Mouse (Mus musculus) liver, embryonic 14.5 days (tissue): ENCODE data around the gene Tut1. TPM values are rescaled to one million over a fixed set of nuclear protein-coding genes. Genes with fewer than 3 reads are reported as not detected.

ENCODE experiments used
- ATAC-seq: fragments of 200-750 bp; cut with Nextera tagmentation; 2 replicates; pipeline ENCODE4 v1.8.0; 2017; ENCODE audit warnings: moderate number of reproducible peaks, mild to moderate bottlenecking, moderate library complexity; ENCODE audit not compliant: insufficient read depth
- DNase-seq, 3 experiments: peaks; one replicate each; pipeline ENCODE4 v3.0.0-alpha.2; 2012 to 2013; ENCODE audit warnings: low read depth in 3 of 3, low spot score in 3 of 3
- H3K27ac ChIP-seq: fragments of 300-500 bp; sonication (generic); 2 replicates; pipeline ENCODE4 v1.5.1; 2014; ENCODE audit warnings: moderate library complexity, mild to moderate bottlenecking, control low read depth, inconsistent platforms
- H3K27me3 ChIP-seq: fragments of 300-500 bp; sonication (generic); 2 replicates; pipeline ENCODE4 v1.6.1; 2014; ENCODE audit warnings: mild to moderate bottlenecking, low read length, moderate library complexity; ENCODE audit not compliant: control insufficient read depth, insufficient read depth
- H3K36me3 ChIP-seq: fragments of 300-500 bp; sonication (generic); replicated peaks from 2 replicates; pipeline ENCODE4 v1.6.1; 2014; ENCODE audit warnings: low read depth; ENCODE audit not compliant: control insufficient read depth, insufficient read depth
- H3K4me1 ChIP-seq, 2 experiments: fragments of 200-500 bp in 1 of 2; fragments of 300-500 bp in 1 of 2; sonication (generic) in 1 of 2; replicated peaks; 2 replicates each; pipeline ENCODE4 v1.6.1; 2012 to 2014; ENCODE audit warnings: antibody characterized with exemption in 1 of 2, inconsistent platforms in 1 of 2, low read length in 1 of 2; ENCODE audit not compliant: control insufficient read depth in 2 of 2, insufficient read depth in 2 of 2
- H3K4me2 ChIP-seq: fragments of 300-500 bp; sonication (generic); 2 replicates; pipeline ENCODE4 v1.6.1; 2014; ENCODE audit warnings: low read depth, mild to moderate bottlenecking, control low read depth, moderate library complexity
- H3K4me3 ChIP-seq, 2 experiments: fragments of 200-500 bp in 1 of 2; fragments of 300-500 bp in 1 of 2; sonication (generic) in 1 of 2; 2 replicates each; pipeline ENCODE4 v1.5.1; 2012 to 2014; ENCODE audit warnings: low read depth in 2 of 2, low read length in 2 of 2, mild to moderate bottlenecking in 2 of 2, control low read depth in 1 of 2, inconsistent platforms in 1 of 2, moderate library complexity in 1 of 2; ENCODE audit not compliant: insufficient read depth in 1 of 2
- H3K9ac ChIP-seq: fragments of 300-500 bp; sonication (generic); replicated peaks from 2 replicates; pipeline ENCODE4 v1.6.1; 2014; ENCODE audit warnings: mild to moderate bottlenecking, control low read depth, moderate library complexity
- H3K9me3 ChIP-seq: fragments of 300-500 bp; sonication (generic); 2 replicates; pipeline ENCODE4 v1.6.1; 2016; ENCODE audit warnings: low read length, mixed read lengths; ENCODE audit not compliant: control insufficient read depth
- CTCF ChIP-seq: IDR thresholded peaks from 2 replicates; pipeline ENCODE4 v1.5.1; 2016; ENCODE audit warnings: antibody characterized with exemption, low read depth, control low read depth
- EP300 ChIP-seq: IDR thresholded peaks from 2 replicates; pipeline ENCODE4 v1.6.1; 2016; ENCODE audit warnings: antibody characterized with exemption, low read depth
- WGBS: fragments of 180-500 bp; shearing (Covaris S2); extraction: QIAGEN DNeasy Blood & Tissue Kit; methylation state at CpG from one replicate; pipeline ENCODE4 v1.1.7; 2014; ENCODE audit not compliant: insufficient replicate concordance; 5-methylcytosine and 5-hydroxymethylcytosine counted together
- polyA plus RNA-seq, 2 experiments: library from polyadenylated mRNA; depleted of rRNA in 1 of 2; stranded (reverse) in 1 of 2; unstranded in 1 of 2; fragments of >200 nt; fragmentation: Nextera tagmentation in 1 of 2; extraction: Ambion mirVana in 1 of 2; gene quantifications; 2 replicates each; pipeline versions ENCODE4 v1.2.1 to v1.2.3; 2012 to 2014

Gene Tut1
- polyA plus RNA-seq, 2 experiments, result 9.5 to 10.0 TPM

GRCm38 (mm10) chr19:8992769-8993624 is 39.4 kb downstream of the Tut1 start:
- H3K4me1 ChIP-seq, result peaks cover 4 to 14% of the 10 kb centered on the region in 2 experiments; a peak in 3 of 4 replicates
- H3K27me3 ChIP-seq, result peaks cover 26% of the 10 kb centered on the region
- WGBS, result 29% methylated on average over 12 of the region's 12 CpGs
- H3K4me2 ChIP-seq, result no peak overlapping the region
- H3K36me3 ChIP-seq, result no peaks in the 10 kb centered on the region
- ATAC-seq (0 out of 2 replicates have a peak, but pooled peaks have one; percentile 22), DNase-seq (peak in 2 of 3 experiments; percentile 46 to 52)
- H3K4me3 ChIP-seq, result no peak overlapping the region
- H3K9ac ChIP-seq, result no peak overlapping the region
- H3K9me3 ChIP-seq, result no peaks in the 10 kb centered on the region
- peak; percentile 83 for TF ChIP-seq CTCF
- TF ChIP-seq EP300, result no peak
- no peak overlapping the region for H3K27ac ChIP-seq

- no peak for DNase-seq
- WGBS, result 55% methylated on average over 2 of the region's 2 CpGs
- H3K27ac ChIP-seq, result no peak overlapping the region
Measured at GRCm38 (mm10) chr19:8993625-8993912, 39.9 kb downstream of the Tut1 start.

GRCm38 (mm10) chr19:8994813-8995607 is 41.4 kb downstream of the Tut1 start:
- no peak for ATAC-seq

More at GRCm38 (mm10) chr19:8993625-8993912, 39.9 kb downstream of the Tut1 start:
- H3K4me2 ChIP-seq, result no peak overlapping the region
- peaks cover 7 to 18% of the 10 kb centered on the region in 2 experiments; a peak in 3 of 4 replicates for H3K4me1 ChIP-seq
- no peaks in the 10 kb centered on the region for H3K36me3 ChIP-seq
- H3K4me3 ChIP-seq, result no peak overlapping the region
- H3K9me3 ChIP-seq, result no peaks in the 10 kb centered on the region
- H3K9ac ChIP-seq, result no peak overlapping the region
- no peak for ATAC-seq
- TF ChIP-seq CTCF, result no peak
- no peak for TF ChIP-seq EP300
- peaks cover 20% of the 10 kb centered on the region for H3K27me3 ChIP-seq

GRCm38 (mm10) chr19:8996601-8997000 is 43.0 kb downstream of the Tut1 start:
- TF ChIP-seq EP300 (no peak), CTCF (no peak)
- Histone ChIP-seq H3K27me3 (no peaks in the 10 kb centered on the region), H3K9me3 (no peaks in the 10 kb centered on the region), H3K4me1 (peaks cover 7 to 17% of the 10 kb centered on the region in 2 experiments; a peak in 3 of 4 replicates), H3K4me3 (no peak overlapping the region), H3K36me3 (no peaks in the 10 kb centered on the region), H3K4me2 (no peak overlapping the region), H3K27ac (no peak overlapping the region), H3K9ac (no peak overlapping the region)
- 71% methylated on average over 6 of the region's 6 CpGs for WGBS
- DNase-seq (no peak), ATAC-seq (no peak)

More at GRCm38 (mm10) chr19:8994813-8995607, 41.4 kb downstream of the Tut1 start:
- H3K27me3 ChIP-seq, result peaks cover 6% of the 10 kb centered on the region
- H3K4me1 ChIP-seq, result peaks cover 7 to 17% of the 10 kb centered on the region in 2 experiments; a peak in 3 of 4 replicates
- H3K9ac ChIP-seq, result no peak overlapping the region
- no peak overlapping the region for H3K27ac ChIP-seq
- H3K4me2 ChIP-seq, result no peak overlapping the region
- H3K9me3 ChIP-seq, result no peaks in the 10 kb centered on the region
- TF ChIP-seq EP300, result no peak
- DNase-seq, result no peak
- H3K4me3 ChIP-seq, result no peak overlapping the region
- 59% methylated on average over 10 of the region's 10 CpGs for WGBS
- H3K36me3 ChIP-seq, result no peaks in the 10 kb centered on the region

- H3K9me3 ChIP-seq, result no peaks in the 10 kb centered on the region
- no peak overlapping the region for H3K9ac ChIP-seq
- no peaks in the 10 kb centered on the region for H3K36me3 ChIP-seq
- H3K4me2 ChIP-seq, result no peak overlapping the region
- DNase-seq, result no peak
- H3K4me3 ChIP-seq, result no peak overlapping the region
- peak; percentile 78 for ATAC-seq
- H3K27ac ChIP-seq, result no peak overlapping the region
- peaks cover 7 to 17% of the 10 kb centered on the region in 2 experiments; a peak in 3 of 4 replicates for H3K4me1 ChIP-seq
- TF ChIP-seq EP300, result no peak
- no peak; the same call in 1 of the 2 replicates for TF ChIP-seq CTCF
- 34% methylated on average over 4 of the region's 4 CpGs for WGBS
- no peaks in the 10 kb centered on the region for H3K27me3 ChIP-seq
Measured at GRCm38 (mm10) chr19:8997546-8997945, 43.9 kb downstream of the Tut1 start.
